In genomic region chr3:121402096-121402495, GRCm38 (mm10) we compare ENCODE assay signal across 26 mouse cellular contexts. TPM values are rescaled to one million over a fixed set of nuclear protein-coding genes. Genes with fewer than 3 reads are reported as not detected.
DNase-seq lines count a peak whose midpoint lies in the region; ATAC-seq and TF ChIP-seq lines count a peak whose summit lies in the region.
"Had no signal": no experiment of that assay in that cellular context is flagged by ENCODE, and none has a peak within 500 bp of the region (broad histone marks: within the 10 kb centered on the region; RNA-seq: fewer than 3 reads in every experiment).

No protein-coding gene starts in this region.

- no peak for ATAC-seq in lung, postnatal 0 days
- ATAC-seq: CD4-positive, CD25-positive, alpha-beta regulatory T cell, adult 4 months; forebrain, embryonic 14.5 days; forebrain, embryonic 16.5 days had no signal

- intact Hi-C loops in gastrocnemius, postnatal 14 days (cut with DNase I; ENCODE audit: low total_unique reads): no loop called here

- H3K4me3 ChIP-seq in lung, postnatal 0 days (ENCODE audit: low read depth, low read length): no peak overlapping the region
- H3K4me3 ChIP-seq: embryonic facial prominence, embryonic 13.5 days; embryonic facial prominence, embryonic 15.5 days; erythroblast, embryonic 14.5 days; forebrain, embryonic 10.5 days; forebrain, embryonic 12.5 days had no signal

- no peak for TF ChIP-seq EP300 in lung, postnatal 0 days (IDR thresholded peaks at IDR 0.05)

- no peaks in the 10 kb centered on the region for H3K9me3 ChIP-seq in lung, postnatal 0 days (ENCODE audit: low read length)
- H3K9me3 ChIP-seq: embryonic facial prominence, embryonic 13.5 days; embryonic facial prominence, embryonic 15.5 days; forebrain, embryonic 10.5 days; forebrain, embryonic 12.5 days; G1E had no signal

- DNase-seq in gastrocnemius, postnatal 14 days: peak; percentile 26
- no peak for DNase-seq in gastrocnemius, postnatal 25 days
- peak; percentile 24 for DNase-seq in lung, postnatal 10 days
- no peak for DNase-seq in lung, postnatal 0 days (ENCODE audit: low spot score)
- DNase-seq in NIH3T3 (ENCODE audit: low read depth): peak; percentile 53
- DNase-seq: adrenal gland, adult 2 months; adrenal gland, postnatal 10 days; adrenal gland, postnatal 25 days; B cell, adult 2 months; cerebellum, adult 11 months; cerebellum, adult 18-20 months; cerebellum, adult 8-10 months; cerebellum, adult 9-11 months; cerebellum, postnatal 14 days; cerebellum, postnatal 36 days; embryo, embryonic 11 days had no signal

- no peak for TF ChIP-seq CTCF in lung, postnatal 0 days (IDR thresholded peaks at IDR 0.05)

- no peaks in the 10 kb centered on the region for H3K36me3 ChIP-seq in lung, postnatal 0 days (ENCODE audit: insufficient read depth, low read length)
- H3K36me3 ChIP-seq: embryonic facial prominence, embryonic 13.5 days; embryonic facial prominence, embryonic 15.5 days; forebrain, embryonic 10.5 days; forebrain, embryonic 12.5 days; G1E had no signal

- H3K4me2 ChIP-seq in lung, postnatal 0 days (replicated peaks; ENCODE audit: low read depth, low read length): no peak overlapping the region
- H3K4me2 ChIP-seq: embryonic facial prominence, embryonic 13.5 days; embryonic facial prominence, embryonic 15.5 days; forebrain, embryonic 12.5 days had no signal

- H3K4me1 ChIP-seq in lung, postnatal 0 days (ENCODE audit: insufficient read depth, low read depth, low read length): no peaks in the 10 kb centered on the region
- H3K4me1 ChIP-seq: forebrain, embryonic 12.5 days had no signal

- WGBS in lung, postnatal 0 days: 81% methylated on average over 6 of the region's 6 CpGs

- no peak overlapping the region for H3K27ac ChIP-seq in lung, postnatal 0 days (ENCODE audit: low read length)
- H3K27ac ChIP-seq: embryonic facial prominence, embryonic 13.5 days; embryonic facial prominence, embryonic 15.5 days; forebrain, embryonic 10.5 days; forebrain, embryonic 12.5 days had no signal

- no peak overlapping the region for H3K9ac ChIP-seq in lung, postnatal 0 days (replicated peaks; ENCODE audit: low read depth)
- H3K9ac ChIP-seq: embryonic facial prominence, embryonic 13.5 days; embryonic facial prominence, embryonic 15.5 days; forebrain, embryonic 12.5 days had no signal

- H3K27me3 ChIP-seq in lung, postnatal 0 days (replicated peaks; ENCODE audit: insufficient read depth, low read length): no peaks in the 10 kb centered on the region
- H3K27me3 ChIP-seq: CH12.LX; embryonic facial prominence, embryonic 13.5 days; embryonic facial prominence, embryonic 15.5 days; forebrain, embryonic 12.5 days had no signal

RNA-seq across cellular contexts. Expression of gene Cnn3, which starts 24.2 kb away (rescaled TPM):
- total RNA-seq in gastrocnemius, postnatal 14 days (2021): 10 to 100 TPM; 54.0 to 64.5 TPM
- 10 to 100 TPM; 28.0 to 29.2 TPM for total RNA-seq in gastrocnemius, postnatal 25 days (2021)
- 342 and 379 TPM in 2 replicates for polyA plus RNA-seq in lung, postnatal 0 days (2015; fragmentation: Nextera tagmentation; extraction: Ambion mirVana)
- polyA plus RNA-seq: G1E had no signal

Comparison
In these comparisons a context has a peak if more than half of its experiments do, and no peak if none do; other contexts are left out.
1. DNase-seq: peak in gastrocnemius, postnatal 14 days (single experiment), lung, postnatal 10 days (single experiment) and NIH3T3 (single experiment); none in gastrocnemius, postnatal 25 days (single experiment) and lung, postnatal 0 days (single experiment).